Mouse (Mus musculus): ENCODE data around the gene Plxna1.

Plxna1 gene

DNA sequence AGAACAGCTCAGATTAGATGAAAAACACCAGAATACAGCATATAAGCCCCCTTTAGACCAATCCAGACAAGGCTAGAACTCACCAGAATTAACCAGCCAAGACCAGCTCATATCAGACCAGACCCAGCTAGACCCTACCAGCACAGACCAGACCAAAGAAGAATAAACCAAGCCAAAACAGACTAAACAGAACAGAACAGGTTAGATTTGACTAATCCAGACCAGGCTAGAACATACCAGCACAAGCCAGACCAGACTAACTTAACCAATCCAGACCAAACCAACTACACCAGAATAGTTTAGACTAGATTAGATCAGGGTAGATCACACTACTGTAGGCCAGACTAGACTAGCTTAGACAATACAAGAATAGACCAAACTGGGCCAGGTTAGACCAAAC is 77.3 kb downstream of the Plxna1 start:
- DNase-seq (ENCODE audit: low spot score), result no peak

GRCm38 (mm10) chr6:89283095-89283494 is 79.3 kb downstream of the Plxna1 start:
- no peak for DNase-seq (ENCODE audit: low spot score)

DNA sequence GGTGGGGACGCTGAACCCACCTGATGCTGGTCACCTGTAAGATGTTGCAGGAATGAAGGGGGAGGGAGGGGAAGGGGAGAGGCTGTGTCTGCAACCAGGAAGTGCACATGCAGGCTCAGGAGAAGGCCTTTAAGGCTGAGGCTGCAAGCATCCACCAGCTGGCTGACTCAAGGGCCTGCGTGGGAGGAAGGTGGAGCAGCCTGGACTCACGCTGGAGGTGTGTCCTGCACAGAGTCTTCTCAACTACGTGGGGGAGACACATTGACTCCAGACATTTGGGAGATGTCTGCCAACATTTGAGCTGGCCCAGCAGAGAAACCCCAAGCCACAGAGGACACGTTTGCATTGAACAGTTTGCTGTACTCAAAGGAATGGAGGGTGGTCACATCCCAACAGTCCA is 79.8 kb downstream of the Plxna1 start:
- peak; percentile 11 for DNase-seq (ENCODE audit: low spot score)

DNA sequence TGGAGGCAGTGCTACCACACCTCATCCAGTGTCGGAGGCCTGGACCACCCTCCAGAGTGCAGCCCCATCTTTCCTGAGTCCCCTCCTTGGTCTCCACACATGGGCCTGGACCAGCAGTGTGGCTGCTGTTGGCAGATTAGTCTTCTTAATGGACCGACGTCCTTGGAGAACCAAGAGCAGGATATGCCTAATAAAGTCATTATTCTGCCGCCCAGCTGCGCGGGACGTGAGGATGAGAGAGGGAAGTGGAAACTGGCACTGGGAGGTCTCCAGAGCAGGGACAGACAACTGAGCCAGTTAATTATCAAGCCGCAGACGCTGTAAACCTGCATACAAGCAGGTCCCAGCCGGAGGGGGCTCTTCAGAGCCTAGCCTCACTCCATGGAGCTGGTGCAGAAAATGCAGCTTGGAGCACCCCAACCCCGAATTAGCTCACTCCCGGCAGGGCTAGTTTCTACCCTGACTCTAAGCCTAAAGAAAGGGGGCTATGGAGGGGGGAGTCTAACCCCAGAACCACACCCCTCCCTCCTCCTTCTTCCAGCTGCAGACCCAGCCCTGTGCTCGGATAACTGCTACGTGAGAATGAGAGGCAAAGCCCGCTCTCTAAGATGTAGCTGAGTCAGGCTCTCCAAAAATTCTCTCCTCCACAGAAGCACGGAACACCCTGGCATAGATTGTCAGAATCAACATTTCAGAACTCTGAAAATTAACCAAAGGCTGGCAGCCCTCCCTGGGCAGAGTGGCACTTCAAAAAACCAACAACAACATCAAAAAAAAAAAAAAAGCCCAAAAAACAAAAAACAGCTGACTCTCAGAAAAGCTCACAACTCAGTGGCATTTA is 80.7 kb downstream of the Plxna1 start:
- no peak for DNase-seq (ENCODE audit: low spot score)

GRCm38 (mm10) chr6:89280555-89280954 is 81.9 kb downstream of the Plxna1 start:
- peak; percentile 51 for DNase-seq (ENCODE audit: low spot score)

DNA sequence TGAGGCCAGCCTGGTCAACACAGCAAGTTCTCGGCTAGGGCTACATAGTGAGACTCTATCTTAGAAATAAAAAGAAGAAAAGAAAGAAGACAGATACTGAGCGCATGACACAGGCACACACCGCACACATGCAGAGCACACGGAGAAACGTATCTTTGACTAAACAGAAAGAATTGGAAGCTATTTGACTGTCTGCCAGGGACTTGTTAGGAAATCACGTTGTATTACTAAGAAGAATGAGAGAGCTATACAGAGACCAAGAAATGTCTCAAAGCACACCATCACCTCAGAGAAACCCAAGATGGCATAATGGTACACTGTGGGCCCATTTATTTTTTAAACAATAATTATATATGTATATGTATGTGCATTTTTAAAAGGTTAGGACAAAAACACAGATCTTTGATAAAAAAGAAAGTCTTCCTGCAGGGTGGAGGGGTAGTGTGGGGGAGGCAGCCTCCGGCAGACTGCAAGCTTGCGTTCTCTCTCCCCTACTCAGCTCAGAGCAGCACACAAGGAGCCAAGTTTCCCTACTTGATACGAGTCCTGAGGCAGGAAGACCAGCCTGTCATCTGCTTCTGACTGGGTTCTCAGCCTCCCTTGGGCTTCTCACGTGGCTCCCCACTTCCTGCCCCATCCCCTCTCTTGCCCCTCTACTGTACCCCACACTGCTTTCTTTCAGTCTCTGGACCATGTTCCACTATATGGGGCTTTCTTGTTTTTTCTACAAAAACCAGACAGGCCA is 90.5 kb downstream of the Plxna1 start:
- no peak for DNase-seq (ENCODE audit: low spot score)

GRCm38 (mm10) chr6:89267181-89267580 is 95.2 kb downstream of the Plxna1 start:
- DNase-seq (ENCODE audit: low spot score), result no peak

Data from lung, postnatal 25 days (tissue).